Mouse (Mus musculus): ENCODE measurements around the gene Ap3d1.

The Ap3d1 gene

GRCm38 (mm10) chr10:80665459-80665858, 76.6 kb downstream of the Ap3d1 start:
- DNase-seq = peak; percentile 64 to 75

- peak; percentile 85 to 91 for DNase-seq
These were observed 77.1 kb downstream of the Ap3d1 start for GRCm38 (mm10) chr10:80665016-80665380.

GRCm38 (mm10) chr10:80664197-80665015, 77.7 kb downstream of the Ap3d1 start:
- peak; percentile 97 to 98 for DNase-seq

- peak in 1 of 2 experiments; percentile 28 for DNase-seq
These were observed 78.4 kb downstream of the Ap3d1 start for GRCm38 (mm10) chr10:80663485-80664196.

- DNase-seq = peak; percentile 55 to 70
These were observed 80.9 kb downstream of the Ap3d1 start for GRCm38 (mm10) chr10:80661149-80661548.

GRCm38 (mm10) chr10:80659213-80659612, 82.9 kb downstream of the Ap3d1 start:
- peak; percentile 68 to 75 for DNase-seq

- DNase-seq = peak in 1 of 2 experiments; percentile 43
These were observed 83.2 kb downstream of the Ap3d1 start for GRCm38 (mm10) chr10:80658841-80659202.

- no peak for DNase-seq
These were observed 83.7 kb downstream of the Ap3d1 start for GRCm38 (mm10) chr10:80658194-80658840.

Data from lung, adult 18-20 months (tissue).